In the genomic region with DNA sequence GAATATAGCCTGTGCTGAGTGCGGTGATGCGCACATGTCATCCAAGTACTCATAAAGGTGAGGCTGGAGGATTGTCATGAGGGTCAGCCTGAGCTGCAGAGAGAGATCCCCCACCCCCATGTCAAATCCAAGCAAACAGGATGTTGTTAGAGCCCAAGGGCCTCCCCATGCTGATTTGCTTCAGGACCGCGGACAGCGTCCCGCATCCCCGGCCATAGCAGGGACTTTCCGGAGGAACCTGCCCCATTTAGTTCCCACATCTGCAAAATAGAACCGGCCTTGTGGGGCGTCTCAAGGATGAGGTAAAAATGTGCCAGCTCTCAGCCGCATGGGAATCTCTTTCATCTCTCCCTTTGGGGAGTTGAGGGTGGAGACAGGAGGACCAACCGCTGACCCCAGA, we compare ENCODE assay signal across 14 mouse cellular contexts. TPM values are rescaled to one million over a fixed set of nuclear protein-coding genes. Genes with fewer than 3 reads are reported as not detected.
DNase-seq lines count a peak whose midpoint lies in the region; ATAC-seq lines count a peak whose summit lies in the region.
"Had no signal": no experiment of that assay in that cellular context is flagged by ENCODE, and none has a peak within 500 bp of the region (broad histone marks: within the 10 kb centered on the region; RNA-seq: fewer than 3 reads in every experiment).

No protein-coding gene starts in this region.

- no peaks in the 10 kb centered on the region for H3K36me3 ChIP-seq in intestine, embryonic 15.5 days
- H3K36me3 ChIP-seq: midbrain, embryonic 10.5 days had no signal

- intact Hi-C loops in heart, postnatal 14 days (cut with DNase I): no loop called here

- peak; percentile 57 to 68 for DNase-seq in heart, postnatal 14 days
- no peak for DNase-seq in heart, adult 8-10 months (ENCODE audit: low spot score)
- peak; percentile 22 to 55 for DNase-seq in spleen, adult 18-20 months
- DNase-seq in spleen, postnatal 4 days (ENCODE audit: low spot score in 2 of 2): no peak
- peak; percentile 54 for DNase-seq in embryo, embryonic 9.5 days (ENCODE audit: extremely low spot score)
- DNase-seq in retina, embryonic 14.5 days (ENCODE audit: low spot score): peak; percentile 46
- DNase-seq in cerebellum, postnatal 14 days: no peak
- DNase-seq: gastrocnemius, postnatal 25 days; kidney, adult 8-10 months; left cerebral cortex, postnatal 4 days; right cerebral cortex, adult 18-20 months; thymus, adult 2 months had no signal

- H3K4me2 ChIP-seq in intestine, embryonic 15.5 days (replicated peaks): no peak overlapping the region

- H3K27ac ChIP-seq in intestine, embryonic 15.5 days: no peak overlapping the region
- H3K27ac ChIP-seq: midbrain, embryonic 10.5 days had no signal

- peaks cover 12% of the 10 kb centered on the region; the same call in 1 of the 2 replicates for H3K27me3 ChIP-seq in intestine, embryonic 15.5 days (replicated peaks)

- H3K4me3 ChIP-seq in intestine, embryonic 15.5 days (replicated peaks): no peak overlapping the region
- H3K4me3 ChIP-seq: midbrain, embryonic 10.5 days had no signal

- H3K4me1 ChIP-seq in intestine, embryonic 15.5 days (replicated peaks): 0 out of 2 replicates have a peak, but pooled peaks cover 4% of the 10 kb centered on the region

- 17% methylated on average over 12 of the region's 12 CpGs for WGBS in intestine, embryonic 15.5 days

- H3K9me3 ChIP-seq in intestine, embryonic 15.5 days: no peaks in the 10 kb centered on the region
- H3K9me3 ChIP-seq: midbrain, embryonic 10.5 days had no signal

- ATAC-seq in intestine, embryonic 15.5 days: no peak

- H3K9ac ChIP-seq in intestine, embryonic 15.5 days: no peak overlapping the region

RNA-seq across cellular contexts. Expression of a gene that starts 6.9 kb away (rescaled TPM):
- total RNA-seq in heart, postnatal 14 days (2021): under 1 TPM in 1 of 2 experiments, not detected in 1; 0.07 TPM
- not detected for total RNA-seq in heart, adult 8-10 months (2022)
- polyA plus RNA-seq in intestine, embryonic 15.5 days (2015; fragmentation: Nextera tagmentation; extraction: Ambion mirVana): 0.34 and 0.40 TPM in 2 replicates
- total RNA-seq: gastrocnemius, postnatal 25 days had no signal

RNA-seq across cellular contexts. Expression of a gene that starts 11.6 kb away (rescaled TPM):
- total RNA-seq in heart, postnatal 14 days (2021): 100 to 1,000 TPM; 901 to 988 TPM
- total RNA-seq in heart, adult 8-10 months (2022): 1,000 to 10,000 TPM in 2 of 4 experiments, 100 to 1,000 TPM in 2; 938 to 1,102 (median 988) TPM
- 4,170 and 4,400 TPM in 2 replicates for polyA plus RNA-seq in intestine, embryonic 15.5 days (2015; fragmentation: Nextera tagmentation; extraction: Ambion mirVana)

RNA-seq across cellular contexts. Expression of a gene that starts 11.9 kb away (rescaled TPM):
- 10 to 100 TPM; 38.8 to 40.1 TPM for total RNA-seq in heart, postnatal 14 days (2021)
- total RNA-seq in heart, adult 8-10 months (2022): 10 to 100 TPM; 37.9 to 47.4 (median 45.7) TPM
- 89.4 and 90.7 TPM in 2 replicates for polyA plus RNA-seq in intestine, embryonic 15.5 days (2015; fragmentation: Nextera tagmentation; extraction: Ambion mirVana)

RNA-seq across cellular contexts. Expression of a gene that starts 20.1 kb away (rescaled TPM):
- 10 to 100 TPM; 20.5 to 24.8 TPM for total RNA-seq in heart, postnatal 14 days (2021)
- 10 to 100 TPM; 17.8 to 24.5 (median 20.6) TPM for total RNA-seq in heart, adult 8-10 months (2022)
- 36.7 and 38.6 TPM in 2 replicates for polyA plus RNA-seq in intestine, embryonic 15.5 days (2015; fragmentation: Nextera tagmentation; extraction: Ambion mirVana)

RNA-seq across cellular contexts. Expression of a gene that starts 22.6 kb away (rescaled TPM):
- 1 to 10 TPM; 3.8 to 4.0 TPM for total RNA-seq in heart, postnatal 14 days (2021)
- total RNA-seq in heart, adult 8-10 months (2022): 10 to 100 TPM; 12.5 to 14.4 (median 13.2) TPM
- polyA plus RNA-seq in intestine, embryonic 15.5 days (2015; fragmentation: Nextera tagmentation; extraction: Ambion mirVana): 2.0 TPM in 2 replicates

Comparison
In these comparisons a context has a peak if more than half of its experiments do, and no peak if none do; other contexts are left out.
1. DNase-seq: peak in heart, postnatal 14 days (2 of 2), spleen, adult 18-20 months (2 of 2), embryo, embryonic 9.5 days (single experiment) and retina, embryonic 14.5 days (single experiment); none in heart, adult 8-10 months (single experiment), spleen, postnatal 4 days (0 of 2) and cerebellum, postnatal 14 days (0 of 2).